Mouse (Mus musculus): Measurements from ENCODE around the gene Klk1b8. TPM values are rescaled to one million over a fixed set of nuclear protein-coding genes. Genes with fewer than 3 reads are reported as not detected.

Klk1b8 gene
- polyA plus RNA-seq, 1 experiment from 2014 or later: not detected

Other genes starting within 250 kb of the Klk1b8 start
- gene Klk13, start 238.1 kb upstream of the Klk1b8 start, polyA plus RNA-seq (2014; fragmentation: Nextera tagmentation; extraction: Ambion mirVana): 0.49 TPM in 2 replicates
- not detected in 2 replicates for gene Klk12, start 181.8 kb upstream of the Klk1b8 start, polyA plus RNA-seq (2014; fragmentation: Nextera tagmentation; extraction: Ambion mirVana)
- not detected in 2 replicates for gene Klk11, start 176.1 kb upstream of the Klk1b8 start, polyA plus RNA-seq (2014; fragmentation: Nextera tagmentation; extraction: Ambion mirVana)
- gene Klk10, start 169.6 kb upstream of the Klk1b8 start, polyA plus RNA-seq (2014; fragmentation: Nextera tagmentation; extraction: Ambion mirVana): 0.15 and 0.40 TPM in 2 replicates
- not detected in 2 replicates for gene Klk9, start 158.8 kb upstream of the Klk1b8 start, polyA plus RNA-seq (2014; fragmentation: Nextera tagmentation; extraction: Ambion mirVana)
- 14.4 and 19.0 TPM in 2 replicates for gene Klk8, start 153.1 kb upstream of the Klk1b8 start, polyA plus RNA-seq (2014; fragmentation: Nextera tagmentation; extraction: Ambion mirVana)
- gene Klk7, start 139.4 kb upstream of the Klk1b8 start, polyA plus RNA-seq (2014; fragmentation: Nextera tagmentation; extraction: Ambion mirVana): not detected in 2 replicates
- gene Klk6, start 126.2 kb upstream of the Klk1b8 start, polyA plus RNA-seq (2014; fragmentation: Nextera tagmentation; extraction: Ambion mirVana): 0.29 TPM in 1 of 2 replicates, not detected in the other
- not detected in 2 replicates for gene Klk5, start 108.7 kb upstream of the Klk1b8 start, polyA plus RNA-seq (2014; fragmentation: Nextera tagmentation; extraction: Ambion mirVana)
- gene Klk4, start 69.5 kb upstream of the Klk1b8 start, polyA plus RNA-seq (2014; fragmentation: Nextera tagmentation; extraction: Ambion mirVana): 0.28 TPM in 1 of 2 replicates, not detected in the other
- not detected in 2 replicates for gene Klk15, start 16.9 kb upstream of the Klk1b8 start, polyA plus RNA-seq (2014; fragmentation: Nextera tagmentation; extraction: Ambion mirVana)
- gene Klk1b1, start 16.1 kb downstream of the Klk1b8 start, polyA plus RNA-seq (2014; fragmentation: Nextera tagmentation; extraction: Ambion mirVana): not detected in 2 replicates
- not detected in 2 replicates for gene Klk1b9, start 25.4 kb downstream of the Klk1b8 start, polyA plus RNA-seq (2014; fragmentation: Nextera tagmentation; extraction: Ambion mirVana)
- not detected in 2 replicates for gene Klk1b11, start 45.2 kb downstream of the Klk1b8 start, polyA plus RNA-seq (2014; fragmentation: Nextera tagmentation; extraction: Ambion mirVana)
- gene Klk1b26, start 61.5 kb downstream of the Klk1b8 start, polyA plus RNA-seq (2014; fragmentation: Nextera tagmentation; extraction: Ambion mirVana): 0.15 TPM in 1 of 2 replicates, not detected in the other
- not detected in 2 replicates for gene Klk1b27, start 101.6 kb downstream of the Klk1b8 start, polyA plus RNA-seq (2014; fragmentation: Nextera tagmentation; extraction: Ambion mirVana)
- gene Klk1b21, start 151.7 kb downstream of the Klk1b8 start, polyA plus RNA-seq (2014; fragmentation: Nextera tagmentation; extraction: Ambion mirVana): not detected in 2 replicates
- gene Klk1b22, start 162.0 kb downstream of the Klk1b8 start, polyA plus RNA-seq (2014; fragmentation: Nextera tagmentation; extraction: Ambion mirVana): not detected in 2 replicates
- gene Klk1b16, start 186.1 kb downstream of the Klk1b8 start, polyA plus RNA-seq (2014; fragmentation: Nextera tagmentation; extraction: Ambion mirVana): not detected in 2 replicates
- gene Klk1b24, start 237.6 kb downstream of the Klk1b8 start, polyA plus RNA-seq (2014; fragmentation: Nextera tagmentation; extraction: Ambion mirVana): not detected in 2 replicates
- not detected in 2 replicates for gene Klk1b3, start 247.5 kb downstream of the Klk1b8 start, polyA plus RNA-seq (2014; fragmentation: Nextera tagmentation; extraction: Ambion mirVana)

Data from embryonic facial prominence, embryonic 11.5 days (tissue).